Mouse (Mus musculus) heart, postnatal 0 days (tissue): Measurements from ENCODE around the gene E2f8.
A peak's percentile ranks its signal among the peaks of the same experiment; 100 is the strongest.

ENCODE experiments used
- CTCF ChIP-seq: IDR thresholded peaks from 2 replicates; pipeline ENCODE4 v1.5.1; 2016; ENCODE audit warnings: antibody characterized with exemption, control low read depth, low read depth
- EP300 ChIP-seq: IDR thresholded peaks from 2 replicates; pipeline ENCODE4 v1.6.1; 2016; ENCODE audit warnings: antibody characterized with exemption, low read depth

DNA sequence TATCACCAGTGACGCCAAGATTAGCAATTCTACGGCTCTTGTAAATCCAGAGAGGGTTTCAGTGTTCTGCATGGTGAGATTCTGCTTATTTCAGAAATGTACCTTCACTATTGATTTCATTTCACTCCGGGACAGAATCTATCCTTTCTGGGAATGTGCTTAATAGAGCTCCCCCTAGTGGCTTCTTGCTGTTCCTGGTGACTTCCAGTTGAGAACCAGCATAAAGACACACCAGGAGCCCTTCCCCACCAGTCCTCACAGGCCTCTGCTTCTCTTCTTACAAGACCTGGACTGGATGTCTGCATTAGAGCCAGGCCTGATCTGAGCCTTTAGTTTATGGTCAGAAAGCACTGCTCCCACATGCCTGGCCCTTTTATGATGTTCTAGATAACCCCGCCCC lies 4.9 kb downstream of the E2f8 start:
- TF ChIP-seq CTCF (peak; percentile 76), EP300 (no peak)
